Mouse (Mus musculus) forebrain, postnatal 0 days (tissue): ENCODE measurements around the gene Fez2. TPM values are rescaled to one million over a fixed set of nuclear protein-coding genes. Genes with fewer than 3 reads are reported as not detected.

Source experiments
- ATAC-seq: fragments of 200-750 bp; cut with Nextera tagmentation; 2 replicates; pipeline ENCODE4 v1.8.0; 2017; ENCODE audit warnings: mild to moderate bottlenecking, moderate library complexity
- DNase-seq: peaks from one replicate; pipeline ENCODE4 v3.0.0-alpha.2; 2015
- H3K27ac ChIP-seq: fragments of 300-500 bp; sonication (generic); 2 replicates; pipeline ENCODE4 v1.5.1; 2014; ENCODE audit warnings: low read depth, mild to moderate bottlenecking, antibody characterized with exemption, low read length, moderate library complexity, mixed read lengths
- H3K27me3 ChIP-seq: fragments of 300-500 bp; sonication (generic); 2 replicates; pipeline ENCODE4 v1.6.1; 2014; ENCODE audit warnings: mild to moderate bottlenecking, low read length, mixed read lengths; ENCODE audit not compliant: insufficient read depth
- H3K36me3 ChIP-seq: fragments of 300-500 bp; sonication (generic); 2 replicates; pipeline ENCODE4 v1.6.1; 2014; ENCODE audit warnings: mild to moderate bottlenecking, moderate library complexity; ENCODE audit not compliant: insufficient read depth
- H3K4me1 ChIP-seq: fragments of 300-500 bp; sonication (generic); 2 replicates; pipeline ENCODE4 v1.6.1; 2014; ENCODE audit warnings: antibody characterized with exemption; ENCODE audit not compliant: insufficient read depth
- H3K4me2 ChIP-seq: fragments of 300-500 bp; sonication (generic); 2 replicates; pipeline ENCODE4 v1.6.1; 2014; ENCODE audit warnings: low read depth, mild to moderate bottlenecking, moderate library complexity
- H3K4me3 ChIP-seq: fragments of 300-500 bp; sonication (generic); 2 replicates; pipeline ENCODE4 v1.5.1; 2014; ENCODE audit warnings: low read depth, low read length, mixed read lengths
- H3K9ac ChIP-seq: fragments of 300-500 bp; sonication (generic); 2 replicates; pipeline ENCODE4 v1.6.1; 2014; ENCODE audit warnings: mild to moderate bottlenecking
- H3K9me3 ChIP-seq: fragments of 300-500 bp; sonication (generic); 2 replicates; pipeline ENCODE4 v1.6.1; 2016; ENCODE audit warnings: low read length
- CTCF ChIP-seq: sonication (generic); IDR thresholded peaks from 2 replicates; pipeline ENCODE4 v1.5.1; 2016; ENCODE audit warnings: antibody characterized with exemption, control low read depth, low read depth
- WGBS: fragments of 180-500 bp; shearing (Covaris S2); extraction: QIAGEN DNeasy Blood & Tissue Kit; methylation state at CpG from one replicate; pipeline ENCODE4 v1.1.7; 2014; 5-methylcytosine and 5-hydroxymethylcytosine counted together
- polyA plus RNA-seq: library from polyadenylated mRNA; unstranded; fragments of >200 nt; fragmentation: Nextera tagmentation; extraction: Ambion mirVana; gene quantifications from 2 replicates; pipeline ENCODE4 v1.2.1, GENCODE M21; 2015
- total RNA-seq: library from RNA; depleted of rRNA; stranded (reverse); fragments of >200 nt; gene quantifications from 2 replicates; pipeline ENCODE4 v1.2.3, GENCODE M21; 2014

The Fez2 gene
- total and polyA plus RNA-seq, 2 experiments from 2014 or later: 57.9 to 65.9 TPM

- no peak overlapping the region for H3K27ac ChIP-seq
- peak; percentile 63 for ATAC-seq
- no peaks in the 10 kb centered on the region for H3K36me3 ChIP-seq
- no peaks in the 10 kb centered on the region for H3K27me3 ChIP-seq
- no peak for TF ChIP-seq CTCF
- H3K4me2 ChIP-seq: peak overlapping the region; percentile 40
- peak overlapping the region; percentile 29 for H3K9ac ChIP-seq
- H3K9me3 ChIP-seq: no peaks in the 10 kb centered on the region
- peak; percentile 64 for DNase-seq
- 38% methylated on average over 21 of the region's 21 CpGs for WGBS
- H3K4me1 ChIP-seq: no peaks in the 10 kb centered on the region
- peak overlapping the region; percentile 21 for H3K4me3 ChIP-seq
These were observed 36.4 kb upstream of the Fez2 start for GRCm38 (mm10) chr17:78454189-78454977.

GRCm38 (mm10) chr17:78453529-78453928 is 35.6 kb upstream of the Fez2 start:
- H3K27me3 ChIP-seq: no peaks in the 10 kb centered on the region
- DNase-seq (no peak), ATAC-seq (no peak)
- no peak overlapping the region for H3K27ac ChIP-seq
- no peaks in the 10 kb centered on the region for H3K9me3 ChIP-seq
- WGBS: 88% methylated on average over 5 of the region's 5 CpGs
- H3K4me1 ChIP-seq: no peaks in the 10 kb centered on the region
- no peak for TF ChIP-seq CTCF
- no peak overlapping the region for H3K4me2 ChIP-seq
- no peak overlapping the region for H3K9ac ChIP-seq
- no peaks in the 10 kb centered on the region for H3K36me3 ChIP-seq
- no peak overlapping the region for H3K4me3 ChIP-seq

- H3K4me3 ChIP-seq: no peak overlapping the region
- no peaks in the 10 kb centered on the region for H3K27me3 ChIP-seq
- no peak for ATAC-seq
- no peaks in the 10 kb centered on the region for H3K36me3 ChIP-seq
- DNase-seq: no peak
- H3K27ac ChIP-seq: no peak overlapping the region
- H3K4me1 ChIP-seq: no peaks in the 10 kb centered on the region
- no peak for TF ChIP-seq CTCF
- 84% methylated on average over 6 of the region's 6 CpGs for WGBS
- H3K4me2 ChIP-seq: no peak overlapping the region
- no peaks in the 10 kb centered on the region for H3K9me3 ChIP-seq
- H3K9ac ChIP-seq: no peak overlapping the region
These were observed 33.9 kb upstream of the Fez2 start for GRCm38 (mm10) chr17:78451886-78452285.

- Histone ChIP-seq H3K9me3 (no peaks in the 10 kb centered on the region), H3K4me2 (no peak overlapping the region), H3K9ac (no peak overlapping the region), H3K27me3 (no peaks in the 10 kb centered on the region), H3K36me3 (no peaks in the 10 kb centered on the region), H3K4me3 (no peak overlapping the region), H3K4me1 (no peaks in the 10 kb centered on the region), H3K27ac (no peak overlapping the region)
- WGBS: 84% methylated on average over 7 of the region's 7 CpGs
- no peak for DNase-seq
- ATAC-seq: no peak
- TF ChIP-seq CTCF: no peak
These were observed 33.4 kb upstream of the Fez2 start for GRCm38 (mm10) chr17:78451332-78451793.

GRCm38 (mm10) chr17:78449635-78450197 is 31.8 kb upstream of the Fez2 start:
- Histone ChIP-seq H3K36me3 (no peaks in the 10 kb centered on the region), H3K4me3 (no peak overlapping the region), H3K4me2 (no peak overlapping the region), H3K9me3 (no peaks in the 10 kb centered on the region), H3K4me1 (no peaks in the 10 kb centered on the region), H3K9ac (no peak overlapping the region), H3K27ac (no peak overlapping the region), H3K27me3 (no peaks in the 10 kb centered on the region)
- no peak for TF ChIP-seq CTCF
- DNase-seq (no peak), ATAC-seq (no peak)
- WGBS: 71% methylated on average over 13 of the region's 13 CpGs

- Histone ChIP-seq H3K9me3 (no peaks in the 10 kb centered on the region), H3K27me3 (no peaks in the 10 kb centered on the region), H3K36me3 (no peaks in the 10 kb centered on the region), H3K4me3 (no peak overlapping the region), H3K4me2 (no peak overlapping the region), H3K9ac (no peak overlapping the region), H3K4me1 (no peaks in the 10 kb centered on the region), H3K27ac (no peak overlapping the region)
- TF ChIP-seq CTCF: no peak
- no peak for ATAC-seq
- 84% methylated on average over 7 of the region's 7 CpGs for WGBS
- no peak for DNase-seq
These were observed 26.9 kb upstream of the Fez2 start for GRCm38 (mm10) chr17:78444826-78445225.

GRCm38 (mm10) chr17:78440771-78441170 is 22.8 kb upstream of the Fez2 start:
- DNase-seq (no peak), ATAC-seq (no peak)
- H3K9me3 ChIP-seq: no peaks in the 10 kb centered on the region
- H3K27me3 ChIP-seq: no peaks in the 10 kb centered on the region
- WGBS: 94% methylated on average over 2 of the region's 2 CpGs
- no peak overlapping the region for H3K9ac ChIP-seq
- no peak for TF ChIP-seq CTCF
- no peak overlapping the region for H3K27ac ChIP-seq
- H3K4me2 ChIP-seq: no peak overlapping the region
- H3K4me3 ChIP-seq: no peak overlapping the region
- H3K4me1 ChIP-seq: no peaks in the 10 kb centered on the region
- no peaks in the 10 kb centered on the region for H3K36me3 ChIP-seq
